Mouse (Mus musculus): ENCODE measurements around the gene Olfr1416.

Gene Olfr1416

GRCm38 (mm10) chr1:92432098-92432497 is 52.8 kb downstream of the Olfr1416 start:
- DNase-seq (ENCODE audit: low spot score): no peak

GRCm38 (mm10) chr1:92431420-92431819 is 53.5 kb downstream of the Olfr1416 start:
- no peak for DNase-seq (ENCODE audit: low spot score)

GRCm38 (mm10) chr1:92430991-92431390 is 53.9 kb downstream of the Olfr1416 start:
- no peak for DNase-seq (ENCODE audit: low spot score)
